Mouse (Mus musculus) layer of hippocampus, postnatal 36 days (tissue): ENCODE measurements around the gene Tmem158. TPM values are rescaled to one million over a fixed set of nuclear protein-coding genes. Genes with fewer than 3 reads are reported as not detected.
A peak's percentile ranks its signal among the peaks of the same experiment; 100 is the strongest.

Experiments
- DNase-seq, 2 experiments: peaks; one replicate each; pipeline ENCODE4 v3.0.0; 2022
- total RNA-seq, 2 experiments: library from RNA; stranded (reverse); gene quantifications; 2 replicates each; pipeline ENCODE4 v1.2.3; 2021

Gene Tmem158
- total RNA-seq = 10 to 100 TPM; 33.6 to 36.0 TPM

GRCm38 (mm10) chr9:123260611-123261021 is at the start of gene Tmem158:
Tmem158 (minus strand) TSS chr9:123260764.
- peak; percentile 80 for DNase-seq

GRCm38 (mm10) chr9:123309685-123310365 is 49.3 kb upstream of the Tmem158 start:
- no peak for DNase-seq

- DNase-seq = no peak
Measured at GRCm38 (mm10) chr9:123309073-123309472, 48.5 kb upstream of the Tmem158 start.

- DNase-seq = no peak
Measured at GRCm38 (mm10) chr9:123304917-123305316, 44.4 kb upstream of the Tmem158 start.

GRCm38 (mm10) chr9:123303952-123304351 is 43.4 kb upstream of the Tmem158 start:
- DNase-seq = no peak

- no peak for DNase-seq
Measured at GRCm38 (mm10) chr9:123302759-123303313, 42.3 kb upstream of the Tmem158 start.

- no peak for DNase-seq
Measured at GRCm38 (mm10) chr9:123297862-123298261, 37.3 kb upstream of the Tmem158 start.

GRCm38 (mm10) chr9:123296229-123296628 is 35.7 kb upstream of the Tmem158 start:
- DNase-seq = no peak

- DNase-seq = no peak
Measured at GRCm38 (mm10) chr9:123294581-123294980, 34.0 kb upstream of the Tmem158 start.

- DNase-seq = no peak
Measured at GRCm38 (mm10) chr9:123288378-123288777, 27.8 kb upstream of the Tmem158 start.

GRCm38 (mm10) chr9:123285623-123286022 is 25.1 kb upstream of the Tmem158 start:
- no peak for DNase-seq

GRCm38 (mm10) chr9:123280775-123281174 is 20.2 kb upstream of the Tmem158 start:
- DNase-seq = no peak

- no peak for DNase-seq
Measured at GRCm38 (mm10) chr9:123278003-123278402, 17.4 kb upstream of the Tmem158 start.

GRCm38 (mm10) chr9:123275373-123275772 is 14.8 kb upstream of the Tmem158 start:
- no peak for DNase-seq

- DNase-seq = no peak
Measured at GRCm38 (mm10) chr9:123274674-123275073, 14.1 kb upstream of the Tmem158 start.

GRCm38 (mm10) chr9:123273876-123274275 is 13.3 kb upstream of the Tmem158 start:
- DNase-seq = no peak

GRCm38 (mm10) chr9:123271552-123271951 is 11.0 kb upstream of the Tmem158 start:
- no peak for DNase-seq

GRCm38 (mm10) chr9:123269906-123270558 is 9.5 kb upstream of the Tmem158 start:
- DNase-seq = no peak

- DNase-seq = peak; percentile 47 to 68
Measured at GRCm38 (mm10) chr9:123259896-123260610, 511 bp downstream of the Tmem158 start.

GRCm38 (mm10) chr9:123259461-123259895 is 1.1 kb downstream of the Tmem158 start:
- peak in 1 of 2 experiments; percentile 70 for DNase-seq

GRCm38 (mm10) chr9:123258796-123259195 is 1.8 kb downstream of the Tmem158 start:
- no peak for DNase-seq

GRCm38 (mm10) chr9:123255736-123256135 is 4.8 kb downstream of the Tmem158 start:
- DNase-seq = no peak

GRCm38 (mm10) chr9:123247992-123248391 is 12.6 kb downstream of the Tmem158 start:
- DNase-seq = no peak
